Comparison of ENCODE assay signal across 16 mouse cellular contexts in the genomic region with DNA sequence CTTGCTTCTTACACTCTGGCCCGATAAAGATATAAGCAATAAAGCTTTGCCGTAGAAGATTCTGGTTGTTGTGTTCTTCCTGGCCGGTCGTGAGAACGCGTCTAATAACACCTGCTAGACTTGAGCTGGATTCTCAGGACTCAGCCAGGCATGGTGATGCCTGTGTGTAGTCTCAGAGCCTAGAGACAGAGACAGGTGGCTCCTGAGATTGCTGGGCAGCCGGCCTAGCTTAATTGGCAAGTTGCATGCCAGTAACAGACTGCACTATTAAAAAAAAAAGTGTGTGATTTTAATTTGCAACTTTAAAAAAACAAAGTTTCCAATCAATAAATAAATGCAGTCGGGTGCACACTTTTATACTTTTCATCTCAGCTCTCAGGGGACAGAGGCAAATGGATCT. TPM values are rescaled to one million over a fixed set of nuclear protein-coding genes. Genes with fewer than 3 reads are reported as not detected.
DNase-seq lines count a peak whose midpoint lies in the region; ATAC-seq and TF ChIP-seq lines count a peak whose summit lies in the region.
"Had no signal": no experiment of that assay in that cellular context is flagged by ENCODE, and none has a peak within 500 bp of the region (broad histone marks: within the 10 kb centered on the region; RNA-seq: fewer than 3 reads in every experiment).

No protein-coding gene starts in this region.

- H3K27ac ChIP-seq in lung, postnatal 0 days (ENCODE audit: low read length): no peak overlapping the region
- H3K27ac ChIP-seq in heart, embryonic 11.5 days (ENCODE audit: low read depth, low read length): no peak overlapping the region
- H3K27ac ChIP-seq: embryonic facial prominence, embryonic 12.5 days; limb, embryonic 13.5 days had no signal

- H3K4me1 ChIP-seq in lung, postnatal 0 days (ENCODE audit: insufficient read depth, low read depth, low read length): no peaks in the 10 kb centered on the region
- 0 out of 2 replicates have a peak, but pooled peaks cover 1% of the 10 kb centered on the region for H3K4me1 ChIP-seq in heart, embryonic 11.5 days (ENCODE audit: control insufficient read depth, insufficient read depth, low read length)
- H3K4me1 ChIP-seq: embryonic facial prominence, embryonic 12.5 days; limb, embryonic 13.5 days had no signal

- no peak for TF ChIP-seq EP300 in lung, postnatal 0 days (IDR thresholded peaks at IDR 0.05)

- WGBS in lung, postnatal 0 days: 85% methylated on average over 7 of the region's 8 CpGs
- WGBS in heart, embryonic 11.5 days (ENCODE audit: insufficient replicate concordance): 93% methylated on average over 7 of the region's 8 CpGs

- no peak overlapping the region for H3K4me2 ChIP-seq in lung, postnatal 0 days (replicated peaks; ENCODE audit: low read depth, low read length)
- no peak overlapping the region for H3K4me2 ChIP-seq in heart, embryonic 11.5 days
- H3K4me2 ChIP-seq: embryonic facial prominence, embryonic 12.5 days; limb, embryonic 13.5 days had no signal

- DNase-seq in right cerebral cortex, postnatal 10 days (ENCODE audit: low spot score in 2 of 2): peak; percentile 68 to 70
- no peak for DNase-seq in right cerebral cortex, adult 18-20 months
- DNase-seq in cerebellum, postnatal 10 days: peak; percentile 80 to 82
- DNase-seq in layer of hippocampus, adult 9-11 months: peak; percentile 74
- no peak for DNase-seq in adrenal gland, postnatal 4 days (ENCODE audit: low spot score in 2 of 2)
- DNase-seq in lung, postnatal 0 days (ENCODE audit: low spot score): no peak
- DNase-seq: heart, adult 18-20 months; heart, postnatal 14 days; kidney, postnatal 25 days; lung, adult 18-20 months had no signal

- no peak for ATAC-seq in lung, postnatal 0 days
- ATAC-seq in heart, embryonic 11.5 days (replicated peaks; ENCODE audit: insufficient number of reproducible peaks, low FRiP score, low TSS enrichment): no peak

- no peaks in the 10 kb centered on the region for H3K9me3 ChIP-seq in lung, postnatal 0 days (ENCODE audit: low read length)
- peaks cover 3% of the 10 kb centered on the region; the same call in 1 of the 2 replicates for H3K9me3 ChIP-seq in heart, embryonic 11.5 days (replicated peaks; ENCODE audit: control insufficient read depth, low read length)

- H3K36me3 ChIP-seq in lung, postnatal 0 days (ENCODE audit: insufficient read depth, low read length): no peaks in the 10 kb centered on the region
- no peaks in the 10 kb centered on the region for H3K36me3 ChIP-seq in heart, embryonic 11.5 days (ENCODE audit: control insufficient read depth, insufficient read depth, low read length)
- H3K36me3 ChIP-seq: embryonic facial prominence, embryonic 12.5 days had no signal

- TF ChIP-seq CTCF in lung, postnatal 0 days (IDR thresholded peaks at IDR 0.05): no peak

- no peak overlapping the region for H3K4me3 ChIP-seq in lung, postnatal 0 days (ENCODE audit: low read depth, low read length)
- no peak overlapping the region for H3K4me3 ChIP-seq in heart, embryonic 11.5 days (ENCODE audit: low read depth, low read length)
- H3K4me3 ChIP-seq: embryonic facial prominence, embryonic 12.5 days; limb, embryonic 13.5 days had no signal

- no peaks in the 10 kb centered on the region for H3K27me3 ChIP-seq in lung, postnatal 0 days (replicated peaks; ENCODE audit: insufficient read depth, low read length)
- no peaks in the 10 kb centered on the region for H3K27me3 ChIP-seq in heart, embryonic 11.5 days (ENCODE audit: control insufficient read depth, insufficient read depth, low read length)
- H3K27me3 ChIP-seq: CH12.LX; embryonic facial prominence, embryonic 12.5 days; limb, embryonic 13.5 days had no signal

- no peak overlapping the region for H3K9ac ChIP-seq in lung, postnatal 0 days (replicated peaks; ENCODE audit: low read depth)
- no peak overlapping the region for H3K9ac ChIP-seq in heart, embryonic 11.5 days (ENCODE audit: low read depth, low read length)
- H3K9ac ChIP-seq: embryonic facial prominence, embryonic 12.5 days; limb, embryonic 13.5 days had no signal

RNA-seq across cellular contexts. Expression of a gene that starts 8.5 kb away (rescaled TPM):
- total RNA-seq in adrenal gland, postnatal 4 days (2021): 10 to 100 TPM; 74.6 to 87.8 TPM
- polyA plus RNA-seq in lung, postnatal 0 days (2015; fragmentation: Nextera tagmentation; extraction: Ambion mirVana): 4.4 and 12.7 TPM in 2 replicates
- polyA plus RNA-seq in heart, embryonic 11.5 days (2014; fragmentation: Nextera tagmentation; extraction: Ambion mirVana): 11.3 and 12.2 TPM in 2 replicates

RNA-seq across cellular contexts. Expression of a gene that starts 16.5 kb away (rescaled TPM):
- 1 to 10 TPM in 1 of 2 experiments, not detected in 1; 6.6 TPM for total RNA-seq in adrenal gland, postnatal 4 days (2021)
- polyA plus RNA-seq in lung, postnatal 0 days (2015; fragmentation: Nextera tagmentation; extraction: Ambion mirVana): 0.12 and 0.43 TPM in 2 replicates
- polyA plus RNA-seq in heart, embryonic 11.5 days (2014; fragmentation: Nextera tagmentation; extraction: Ambion mirVana): 1.5 and 1.8 TPM in 2 replicates
- total RNA-seq: CH12.LX; heart, adult 18-20 months; heart, postnatal 14 days; megakaryocyte-erythroid progenitor cell, adult 5-6 weeks had no signal
- polyA plus RNA-seq: embryonic facial prominence, embryonic 12.5 days; limb, embryonic 13.5 days; spleen, adult 2 months had no signal

RNA-seq across cellular contexts. Expression of a gene that starts 54.6 kb away (rescaled TPM):
- total RNA-seq in adrenal gland, postnatal 4 days (2021): 1 to 10 TPM; 3.9 to 6.1 TPM
- 1.1 and 1.7 TPM in 2 replicates for polyA plus RNA-seq in lung, postnatal 0 days (2015; fragmentation: Nextera tagmentation; extraction: Ambion mirVana)
- 5.1 and 5.5 TPM in 2 replicates for polyA plus RNA-seq in heart, embryonic 11.5 days (2014; fragmentation: Nextera tagmentation; extraction: Ambion mirVana)
- total RNA-seq: heart, adult 18-20 months; megakaryocyte-erythroid progenitor cell, adult 5-6 weeks had no signal

Comparison
In these comparisons a context has a peak if more than half of its experiments do, and no peak if none do; other contexts are left out.
1. DNase-seq: peak in right cerebral cortex, postnatal 10 days (2 of 2), cerebellum, postnatal 10 days (2 of 2) and layer of hippocampus, adult 9-11 months (single experiment); none in right cerebral cortex, adult 18-20 months (single experiment), adrenal gland, postnatal 4 days (0 of 2) and lung, postnatal 0 days (single experiment).